Mouse (Mus musculus) CD4-positive, CD25-positive, alpha-beta regulatory T cell, adult 4 months (primary cell): ENCODE results near the gene Epb41l2. TPM values are rescaled to one million over a fixed set of nuclear protein-coding genes. Genes with fewer than 3 reads are reported as not detected.

Experiments used
- ATAC-seq: one replicate; pipeline ENCODE4 v1.8.0; 2017
- polyA plus RNA-seq, 2 experiments: library from polyadenylated mRNA; unstranded; fragments of 100-300 nt; shearing (Covaris generic); gene quantifications; one replicate each; pipeline ENCODE4 v1.2.1; 2017

Epb41l2 gene
- polyA plus RNA-seq, 2 experiments from 2014 or later, result 19.1 to 20.1 TPM

DNA sequence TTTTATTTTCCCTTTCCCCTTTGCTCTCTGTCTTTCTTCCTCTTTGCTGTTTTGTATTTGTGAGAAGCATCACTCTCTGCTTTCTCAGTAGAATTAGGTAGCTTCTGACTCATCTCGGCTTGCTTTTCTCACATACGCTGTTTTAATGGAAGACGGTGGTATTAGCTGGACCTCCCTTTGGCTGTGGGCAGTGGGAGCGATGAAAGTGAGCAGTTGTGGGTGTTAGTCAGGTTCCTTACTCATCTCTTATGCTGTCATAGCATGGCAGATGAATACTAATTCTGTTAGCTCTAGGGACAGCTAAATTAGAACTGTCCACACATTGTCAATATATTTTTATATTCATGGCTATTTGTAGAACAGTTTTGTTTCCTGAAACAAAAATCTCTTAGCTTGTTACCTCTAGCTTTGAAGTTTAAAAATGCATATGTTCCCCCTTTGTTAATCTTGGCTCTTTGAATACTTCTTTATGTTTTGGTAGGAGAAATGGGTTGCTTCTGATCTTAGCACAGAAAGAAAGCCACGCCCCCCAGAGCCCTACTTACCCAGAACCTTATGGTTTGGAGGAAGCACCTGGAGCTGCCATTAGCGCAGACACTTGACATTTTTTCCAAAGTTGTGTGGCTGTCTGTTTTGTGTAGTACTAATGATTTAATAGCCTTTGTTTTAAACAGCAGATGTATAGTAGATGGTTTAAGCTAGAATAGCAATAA lies 78.1 kb downstream of the Epb41l2 start:
- no peak for ATAC-seq

DNA sequence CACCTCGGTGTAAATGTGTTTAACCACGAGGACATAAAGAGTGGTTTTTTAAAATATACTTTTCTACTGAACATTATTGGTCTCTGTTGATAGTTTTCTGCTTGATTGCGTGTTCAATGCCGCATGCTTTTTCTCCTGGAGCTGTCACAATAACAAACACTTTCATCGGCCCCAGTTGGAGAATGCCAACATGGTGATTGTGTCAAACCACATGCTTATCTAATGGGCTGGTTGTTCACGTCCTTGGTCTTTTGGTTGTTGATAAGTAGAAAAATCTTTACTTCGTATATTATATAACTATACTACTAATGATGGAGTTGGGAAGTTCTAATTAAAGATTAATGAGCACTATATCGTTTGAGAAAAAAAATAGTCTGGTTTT lies 78.7 kb downstream of the Epb41l2 start:
- no peak for ATAC-seq

DNA sequence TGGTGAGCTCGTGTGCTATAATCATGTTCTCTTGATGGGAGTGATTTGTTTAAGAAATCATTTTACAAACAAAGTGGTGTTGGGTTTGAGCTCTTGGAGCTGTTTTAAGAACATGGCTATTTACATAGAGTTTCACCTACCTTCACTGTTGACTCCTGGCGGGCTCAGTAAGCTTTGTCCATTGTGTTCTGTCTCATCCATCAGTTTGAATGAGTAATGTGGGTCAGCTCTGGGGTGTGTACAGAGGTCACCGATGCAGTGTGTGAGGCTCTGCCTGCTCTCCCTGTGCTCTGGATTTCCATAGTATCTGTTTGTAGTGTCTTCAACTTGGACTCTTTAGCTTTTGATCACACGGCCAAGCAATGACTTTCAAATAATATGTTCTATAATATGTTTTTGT lies 79.6 kb downstream of the Epb41l2 start:
- no peak for ATAC-seq

DNA sequence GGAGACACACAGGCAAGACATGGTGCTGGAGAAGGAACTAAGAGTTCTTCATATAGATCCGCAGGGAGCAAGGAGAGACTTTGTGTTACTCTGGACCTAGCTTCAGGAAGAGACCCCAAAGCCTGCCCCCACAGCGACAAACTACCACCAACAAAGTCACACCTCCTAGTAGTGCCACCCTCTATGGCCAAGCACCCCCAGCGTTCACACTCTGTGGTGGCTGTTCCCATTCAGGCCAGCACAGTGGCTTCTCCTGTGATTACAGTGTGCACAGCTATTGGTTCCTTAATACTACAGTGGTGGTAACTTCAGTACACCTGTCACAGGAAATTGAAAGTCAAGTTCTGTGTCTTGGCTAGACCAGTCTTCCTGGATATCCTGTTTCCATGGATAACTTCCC lies 80.3 kb downstream of the Epb41l2 start:
- ATAC-seq, result no peak

DNA sequence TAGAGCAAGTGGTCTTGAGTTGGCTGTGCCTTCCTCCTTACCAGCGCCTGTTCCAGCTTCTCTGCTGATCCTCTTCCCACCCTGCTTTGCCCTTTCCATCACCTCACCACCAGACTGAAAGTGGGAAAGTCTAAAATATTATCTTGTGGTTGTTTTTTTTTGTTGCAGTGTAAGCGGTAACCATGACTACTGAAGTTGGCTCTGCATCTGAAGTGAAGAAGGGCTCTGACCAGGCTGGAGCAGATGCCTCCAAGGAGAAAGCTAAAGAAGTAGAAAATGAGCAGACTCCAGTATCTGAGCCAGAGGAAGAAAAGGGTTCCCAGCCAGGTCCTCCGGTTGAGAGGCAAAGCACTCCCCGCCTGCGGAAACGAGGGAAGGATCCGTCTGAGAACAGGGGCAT lies 81.8 kb downstream of the Epb41l2 start:
- ATAC-seq, result no peak

DNA sequence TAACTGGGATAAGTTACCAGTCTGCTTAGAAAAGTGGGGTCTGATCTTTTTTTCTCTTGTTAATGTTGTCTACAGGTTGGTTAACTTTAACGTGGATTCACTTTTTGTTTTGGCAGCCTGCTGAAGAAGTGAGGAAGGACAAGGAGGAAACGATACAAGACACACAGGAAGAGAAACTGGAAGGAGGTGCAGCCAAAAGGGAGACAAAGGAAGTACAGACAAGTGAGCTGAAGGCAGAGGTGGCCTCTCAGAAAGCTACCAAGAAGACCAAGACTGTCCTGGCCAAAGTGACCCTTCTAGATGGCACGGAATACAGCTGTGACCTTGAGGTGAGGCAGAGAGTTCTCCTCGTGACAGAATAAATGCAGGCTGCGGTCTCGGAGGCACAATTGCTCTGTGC lies 84.0 kb downstream of the Epb41l2 start:
- no peak for ATAC-seq

DNA sequence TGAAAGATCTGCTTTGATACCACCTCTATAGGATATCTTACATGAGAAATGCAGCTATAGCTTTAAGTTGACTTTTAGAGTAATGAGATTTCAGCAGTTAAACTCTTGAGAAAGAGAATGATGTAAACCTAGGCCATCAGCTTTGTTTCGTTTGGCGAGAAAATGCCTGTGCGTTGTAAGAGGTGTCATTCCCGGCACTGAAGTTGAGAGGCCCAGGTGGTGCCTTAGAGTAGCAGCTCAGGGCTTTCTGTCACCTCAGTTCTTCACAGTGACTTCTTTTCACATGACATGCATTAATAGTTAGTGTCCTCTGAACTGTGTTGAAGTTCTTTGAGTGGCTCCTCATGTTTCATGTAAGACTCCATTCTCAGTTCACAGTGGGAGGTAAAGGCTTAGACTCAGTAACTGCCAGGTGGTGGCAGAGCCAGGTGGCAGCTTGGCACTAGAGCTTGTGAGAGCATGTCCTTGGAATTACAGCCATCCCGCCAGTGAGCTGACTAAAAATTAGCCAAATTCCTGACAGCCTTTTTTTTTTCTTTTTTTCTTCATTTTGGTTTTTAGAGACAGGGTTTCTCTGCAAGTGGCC lies 84.7 kb downstream of the Epb41l2 start:
- ATAC-seq, result no peak

DNA sequence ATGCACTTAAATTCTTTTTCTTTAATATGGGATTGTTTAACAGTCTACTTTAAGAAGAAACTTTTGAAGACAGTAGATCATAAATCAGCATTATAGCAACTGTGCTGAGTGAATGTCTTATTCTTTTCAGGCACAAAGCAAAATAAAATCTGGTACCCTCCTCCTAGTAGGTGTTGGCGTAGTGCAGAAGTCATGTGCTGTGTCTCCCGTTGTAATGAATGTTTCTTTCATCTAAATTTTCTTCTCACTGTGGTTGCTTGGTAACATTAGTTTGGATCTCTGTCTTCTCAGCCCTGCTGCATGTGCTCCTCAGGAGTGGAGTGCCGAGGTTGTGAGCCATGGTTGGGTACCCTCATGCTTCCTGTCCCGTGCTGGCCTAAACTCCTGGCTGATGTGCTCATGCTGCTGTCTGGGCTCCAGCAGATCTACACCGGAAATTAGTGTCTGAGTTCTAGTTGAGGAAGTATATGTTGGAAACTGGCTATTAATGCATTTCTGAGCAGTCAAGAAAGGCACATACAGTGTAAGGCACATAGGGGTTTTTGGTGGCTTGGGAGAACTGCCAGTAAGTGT lies 87.4 kb downstream of the Epb41l2 start:
- ATAC-seq, result peak; percentile 45

DNA sequence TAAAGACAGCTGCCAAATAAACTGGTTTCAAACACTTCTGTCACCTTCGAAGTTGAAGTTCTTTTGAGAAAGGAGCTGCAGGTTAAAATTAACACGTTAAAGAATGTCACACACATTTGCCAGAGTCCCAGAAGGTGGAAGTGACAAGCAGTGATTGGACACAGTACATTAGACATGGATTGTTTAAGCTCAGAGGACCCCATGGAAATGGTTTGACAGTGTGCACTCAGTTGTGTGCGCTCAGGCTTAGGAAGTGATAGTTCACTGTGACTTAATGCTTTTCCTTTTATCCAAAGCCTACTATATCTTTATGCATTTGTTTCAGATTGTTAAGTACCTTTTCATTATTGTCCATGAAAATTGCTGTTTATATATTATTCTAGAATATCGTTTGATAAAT lies 89.1 kb downstream of the Epb41l2 start:
- ATAC-seq, result no peak

DNA sequence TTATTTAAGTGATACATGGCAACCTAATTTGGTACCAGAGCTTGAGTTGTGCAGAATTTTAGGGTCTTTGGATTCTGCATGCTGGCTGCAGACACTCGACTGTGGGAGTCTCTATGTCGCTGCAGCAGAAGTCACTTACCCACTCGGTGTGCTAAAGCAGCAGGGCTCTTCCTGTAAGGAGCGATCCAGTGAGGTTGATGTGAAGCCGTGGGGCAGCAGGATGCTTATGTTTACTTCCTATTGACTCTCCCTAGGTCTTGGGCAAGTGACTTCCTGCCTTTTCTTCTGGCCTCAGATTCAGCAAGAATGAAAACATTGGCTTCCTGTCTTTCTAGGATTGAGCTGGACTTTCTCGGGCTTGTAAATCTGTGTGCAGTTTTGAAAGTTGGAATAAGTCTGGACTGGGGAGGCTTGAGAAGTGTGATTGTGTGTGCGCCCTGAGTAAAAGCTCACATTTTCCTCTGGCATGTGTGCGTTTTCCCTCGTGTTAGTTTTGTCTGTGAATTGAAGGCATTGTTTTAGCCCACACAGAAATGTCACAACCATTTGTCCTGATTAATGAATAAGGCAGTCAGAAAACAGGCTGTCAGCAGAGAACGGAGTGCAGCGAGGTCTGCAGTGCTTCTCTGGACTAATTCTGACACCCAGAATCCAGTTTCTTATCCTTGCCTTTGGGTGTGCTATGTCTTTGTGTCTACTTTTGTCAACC lies 89.9 kb downstream of the Epb41l2 start:
- ATAC-seq, result peak; percentile 26

DNA sequence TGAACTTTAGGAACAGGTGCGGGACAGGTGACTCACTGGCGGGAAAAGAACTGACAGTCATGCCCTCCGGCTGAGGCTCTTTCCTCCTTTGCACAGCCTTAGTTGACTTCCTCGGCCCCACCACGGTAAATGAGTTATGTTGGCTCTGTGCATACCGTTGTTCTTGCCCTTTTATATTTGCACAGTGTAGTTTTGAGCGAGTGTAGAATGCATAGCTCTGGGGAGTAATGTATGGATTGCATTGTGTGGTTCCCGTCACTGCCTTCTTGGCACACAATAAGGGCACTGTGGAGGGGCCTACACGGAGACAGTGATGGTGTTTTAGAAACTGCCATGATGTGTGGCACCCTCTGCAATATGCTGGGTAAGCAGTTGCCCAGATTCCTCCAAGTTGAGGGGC lies 93.6 kb downstream of the Epb41l2 start:
- ATAC-seq, result no peak

DNA sequence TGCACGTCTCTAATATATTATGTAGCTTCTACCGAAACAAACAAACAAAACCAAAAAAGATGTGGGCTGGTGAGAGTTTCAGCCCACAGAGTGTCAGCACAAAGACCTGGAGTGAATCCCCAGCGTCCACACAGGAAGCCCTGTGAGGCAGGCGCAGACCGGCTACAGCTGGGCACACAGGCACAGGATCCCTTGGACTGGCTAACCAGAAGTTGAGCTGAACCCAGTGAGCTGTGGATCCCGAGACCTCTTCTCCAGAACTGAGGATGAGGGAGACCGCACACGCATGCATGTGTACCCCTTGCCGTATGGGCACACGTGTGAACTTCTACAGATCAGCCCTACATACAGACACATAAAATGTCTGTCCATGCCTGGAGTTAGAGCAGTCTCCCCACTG lies 94.2 kb downstream of the Epb41l2 start:
- no peak for ATAC-seq

DNA sequence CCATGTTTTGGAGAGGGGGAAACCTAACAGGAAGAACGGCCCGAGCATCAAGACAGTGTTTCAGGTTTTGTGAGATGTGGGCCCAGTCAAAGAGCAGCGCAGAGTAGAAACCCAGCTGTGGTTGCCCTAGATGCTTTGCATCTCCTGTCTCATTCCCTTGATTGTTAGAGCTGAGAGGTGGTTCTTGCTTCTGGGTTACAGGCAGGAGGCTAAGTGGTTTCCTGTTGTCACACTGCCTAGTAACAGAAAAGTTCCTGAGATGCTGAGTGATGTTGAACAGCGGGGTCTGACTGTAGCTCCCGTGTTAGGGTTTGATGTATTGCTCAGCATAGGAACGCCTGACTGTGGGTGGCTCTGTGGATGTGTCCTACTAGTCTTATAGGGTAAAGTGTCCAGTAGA lies 97.5 kb downstream of the Epb41l2 start:
- ATAC-seq, result peak; percentile 47

DNA sequence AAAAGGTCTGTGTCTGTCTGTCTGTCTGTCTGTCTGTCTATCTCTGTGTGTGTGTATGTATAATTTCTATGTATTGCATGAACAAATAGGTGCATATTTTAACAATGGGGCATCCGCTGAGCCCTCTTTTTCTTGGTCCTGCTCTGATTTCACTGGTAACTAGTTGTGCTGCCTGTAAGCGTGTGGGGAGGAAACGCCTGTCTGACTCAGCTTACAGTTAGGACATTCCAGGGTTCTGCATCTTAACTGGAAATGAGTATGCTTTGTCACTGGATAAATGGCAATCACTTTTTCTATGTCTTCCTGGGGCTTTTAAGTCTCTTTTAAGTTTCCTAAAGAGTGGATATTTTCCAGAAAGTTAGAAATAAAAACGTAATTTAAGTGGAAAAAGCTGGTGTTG lies 98.4 kb downstream of the Epb41l2 start:
- ATAC-seq, result no peak

DNA sequence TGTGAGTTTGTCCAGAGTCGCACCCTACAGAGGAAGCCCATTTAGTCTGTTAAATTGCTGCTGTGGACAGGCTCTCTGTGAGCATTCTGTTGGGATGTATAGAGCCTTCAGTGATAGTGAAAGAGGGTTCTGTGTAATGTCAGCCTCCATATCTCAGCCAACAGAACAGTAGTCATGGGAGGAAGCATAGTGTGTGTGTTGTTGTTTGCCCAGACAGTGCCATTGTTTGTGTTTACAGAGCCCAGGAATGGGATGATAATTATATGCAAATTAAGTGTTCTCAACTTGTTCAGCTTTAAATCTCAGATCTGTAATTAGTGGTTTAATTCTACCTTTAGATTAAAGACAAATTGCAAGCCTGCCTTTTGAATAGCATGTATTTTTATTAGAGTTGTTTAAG lies 102.2 kb downstream of the Epb41l2 start:
- ATAC-seq, result no peak

DNA sequence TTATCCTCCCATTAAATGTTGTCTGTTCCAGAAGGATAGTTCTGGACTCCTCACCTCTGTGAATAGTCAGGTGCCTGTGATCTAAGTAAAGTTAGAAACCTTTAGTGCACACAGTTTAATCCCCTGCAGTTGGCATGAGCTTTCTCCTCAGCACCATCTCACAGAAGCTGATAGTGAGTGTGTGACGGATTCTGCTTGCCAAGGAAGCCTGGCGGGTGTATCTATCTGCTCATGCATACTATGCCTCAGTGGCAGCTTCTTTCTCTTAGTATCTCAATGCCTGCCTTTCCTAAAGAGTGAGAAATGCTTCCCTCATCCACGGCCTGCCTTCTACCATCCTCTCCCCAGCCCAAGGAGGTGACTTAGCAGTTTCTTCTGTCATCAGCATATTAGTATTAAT lies 103.1 kb downstream of the Epb41l2 start:
- no peak for ATAC-seq

DNA sequence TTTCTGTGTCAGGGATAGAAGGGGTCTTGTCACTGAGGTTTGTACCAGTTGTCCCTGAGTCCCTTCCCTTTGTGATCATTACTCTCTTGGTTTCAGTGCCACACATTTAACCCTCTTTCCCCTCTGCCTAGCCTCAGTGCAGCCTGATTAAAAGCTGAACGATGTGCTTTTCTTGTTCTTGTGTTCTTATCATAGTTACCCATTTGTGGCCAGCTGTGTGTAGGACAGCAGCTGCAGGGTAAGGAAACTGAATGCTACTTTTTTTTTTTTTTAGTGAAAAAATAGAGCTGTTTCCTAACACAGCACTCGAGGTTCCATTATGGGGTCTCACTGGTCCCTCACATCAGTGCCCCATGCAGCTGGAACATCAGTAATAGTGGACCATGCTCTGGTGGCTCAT lies 106.9 kb downstream of the Epb41l2 start:
- no peak for ATAC-seq

DNA sequence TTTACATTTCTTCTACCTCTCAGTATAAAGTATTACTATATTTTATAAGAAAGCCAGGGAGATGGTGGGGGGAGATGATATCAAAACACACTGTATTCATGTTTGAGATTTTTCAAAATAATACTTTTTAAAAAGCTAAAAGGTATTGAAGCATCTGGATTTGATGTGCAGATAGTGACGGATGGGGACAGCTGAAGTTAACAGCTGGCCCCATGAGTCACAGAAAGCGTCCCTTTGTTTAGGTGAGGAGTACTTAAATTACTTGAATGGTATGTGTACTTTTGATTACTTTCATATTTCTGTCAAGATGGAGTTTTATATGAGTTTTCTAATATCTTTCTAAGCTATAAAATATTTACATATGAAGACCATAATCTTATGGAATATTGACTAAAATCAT lies 112.3 kb downstream of the Epb41l2 start:
- no peak for ATAC-seq

DNA sequence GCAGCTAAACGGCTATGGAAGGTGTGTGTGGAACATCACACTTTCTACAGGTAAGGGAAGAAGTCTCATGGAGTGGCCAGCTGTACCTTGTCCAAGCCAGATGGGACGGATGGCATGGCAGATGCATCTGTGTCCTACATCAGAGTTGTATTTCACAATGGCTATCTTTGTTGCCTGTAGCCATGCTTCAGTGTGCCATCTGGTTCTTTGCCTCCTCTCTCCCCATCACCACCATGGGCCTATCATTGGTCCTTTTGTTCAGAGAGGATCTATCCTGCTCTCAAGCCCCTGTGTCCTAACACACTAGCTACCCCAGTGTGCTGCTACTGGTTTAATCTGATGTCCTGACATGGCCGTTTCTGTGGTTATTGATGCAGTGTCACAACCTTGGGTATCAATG lies 120.1 kb downstream of the Epb41l2 start:
- no peak for ATAC-seq

DNA sequence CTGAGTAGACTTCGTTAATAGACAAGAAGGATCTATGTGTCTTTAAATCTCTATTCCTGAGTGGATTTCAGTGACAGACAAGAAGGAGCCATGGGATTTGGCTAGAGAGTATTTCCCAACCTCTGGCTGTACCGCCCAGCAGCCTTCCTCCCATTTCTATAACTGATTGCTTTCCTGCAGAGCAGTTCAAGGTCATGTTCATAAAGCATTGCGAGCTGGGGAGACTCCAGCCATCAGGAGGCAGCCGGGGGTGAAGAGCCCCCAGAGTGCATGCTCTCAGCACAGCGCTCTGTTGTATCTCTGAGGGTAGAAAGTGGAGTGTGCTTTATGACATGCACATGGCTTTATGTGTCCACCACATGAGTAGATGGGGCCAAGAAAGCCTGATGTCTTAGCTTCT lies 123.2 kb downstream of the Epb41l2 start:
- ATAC-seq, result no peak

DNA sequence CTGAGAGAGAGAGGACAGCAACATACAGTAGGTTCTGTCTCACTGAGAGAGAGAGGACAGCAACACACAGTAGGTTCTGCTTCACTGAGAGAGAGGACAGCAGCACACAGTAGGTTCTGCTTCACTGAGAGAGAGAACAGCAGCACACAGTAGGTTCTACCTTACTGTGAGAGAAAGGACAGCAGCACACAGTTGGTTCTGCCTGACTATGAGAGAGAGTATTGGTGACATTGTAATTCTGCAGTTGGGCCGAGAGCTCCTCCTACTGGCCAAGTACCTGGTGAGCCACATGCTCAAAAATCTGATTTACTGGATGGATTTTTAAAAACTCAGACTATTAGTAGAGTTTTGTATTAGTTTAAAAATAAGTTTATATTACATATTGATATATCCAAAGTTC lies 128.9 kb downstream of the Epb41l2 start:
- peak; percentile 75 for ATAC-seq

DNA sequence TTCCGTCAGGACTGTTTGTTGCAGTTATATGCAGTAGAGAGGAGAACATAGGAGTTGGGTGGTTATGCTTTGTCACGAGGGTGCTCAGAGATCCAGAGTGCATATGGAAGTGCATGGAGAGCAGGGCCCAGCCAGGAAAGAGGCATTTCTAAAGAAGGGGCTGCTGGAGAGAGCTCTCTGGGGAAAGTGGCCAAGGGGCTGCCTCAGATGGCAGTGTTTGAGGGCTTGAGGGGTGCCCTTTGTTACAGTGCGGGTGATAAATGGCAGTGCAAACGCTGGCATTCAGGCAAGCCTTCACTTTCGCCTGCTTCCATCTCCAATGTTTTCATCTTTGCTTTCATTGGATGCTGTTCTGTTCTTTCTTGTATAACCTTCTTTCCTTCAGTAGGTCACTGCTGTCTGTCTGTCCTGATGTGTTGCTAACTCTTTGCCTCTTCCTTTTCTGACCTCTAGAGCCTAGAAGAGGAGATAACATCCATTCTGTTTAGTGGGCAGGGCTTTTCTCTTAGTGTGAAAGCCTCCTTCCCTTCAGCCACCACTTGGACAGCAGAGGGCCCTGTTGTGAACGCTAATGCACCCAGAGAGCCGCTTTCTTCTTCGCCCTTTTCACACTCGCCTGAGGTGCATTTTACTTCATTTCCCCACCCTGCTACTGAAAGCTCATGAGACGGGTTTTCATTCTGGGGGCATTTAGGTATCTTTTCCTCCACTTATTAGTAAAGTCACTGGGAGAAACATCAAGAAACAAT lies 139.9 kb downstream of the Epb41l2 start:
- ATAC-seq, result no peak

DNA sequence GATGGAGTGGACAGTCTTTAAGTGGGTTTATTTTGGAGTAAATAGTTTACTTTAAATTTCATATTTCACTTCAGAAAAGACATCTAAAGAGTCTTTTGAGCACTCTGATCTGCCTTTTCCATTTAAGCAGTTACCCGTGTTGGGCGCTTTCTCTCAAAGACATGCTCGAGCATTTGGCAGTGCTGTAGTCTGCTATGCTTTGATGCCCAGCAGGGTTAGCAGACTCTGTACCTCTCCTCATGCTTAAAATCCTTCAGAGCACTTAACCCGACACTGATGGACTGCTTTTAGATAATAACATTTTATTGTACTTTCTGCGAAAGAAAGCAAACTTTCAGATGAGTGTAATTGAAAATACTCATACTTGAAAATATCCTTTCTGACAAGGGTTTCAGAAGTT lies 143.7 kb downstream of the Epb41l2 start:
- ATAC-seq, result no peak
